Mouse (Mus musculus) bone marrow macrophage, adult 2 months (primary cell): Measurements from ENCODE around the gene Nat8f4.

Source experiments
- CTCF ChIP-seq: IDR thresholded peaks from 2 replicates; pipeline ENCODE4 v1.5.1; 2012; ENCODE audit warnings: low read depth, mild to moderate bottlenecking, low read length, moderate library complexity
- POLR2A ChIP-seq: IDR thresholded peaks from 2 replicates; pipeline ENCODE4 v1.6.1; 2012; ENCODE audit warnings: mild to moderate bottlenecking, low read depth, low read length, borderline replicate concordance

DNA sequence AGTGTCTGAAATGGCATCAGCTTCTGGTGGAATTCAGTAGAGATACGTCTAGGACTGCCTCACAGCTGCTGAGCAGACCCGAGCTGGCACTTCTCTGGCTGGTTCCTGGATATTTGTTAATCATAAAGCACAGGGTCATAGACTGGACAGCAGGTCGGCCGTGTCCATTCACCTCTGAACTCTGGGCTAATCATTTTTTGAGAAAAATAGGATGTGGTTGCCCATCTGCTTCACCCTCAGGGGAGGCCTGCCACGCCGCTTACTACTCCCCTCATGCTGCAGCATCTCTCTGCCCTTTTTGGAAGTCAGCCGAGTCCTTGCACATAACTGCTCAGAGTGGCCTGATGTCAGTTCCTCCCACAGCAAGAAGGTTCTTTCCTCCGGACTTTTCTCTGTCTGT is 29.4 kb upstream of the Nat8f4 start:
- TF ChIP-seq CTCF (no peak), POLR2A (no peak)
